Mouse (Mus musculus) gastrocnemius, postnatal 14 days (tissue): Measurements from ENCODE around the gene Tsnax. TPM values are rescaled to one million over a fixed set of nuclear protein-coding genes. Genes with fewer than 3 reads are reported as not detected.

ENCODE experiments used
- DNase-seq: peaks from one replicate; pipeline ENCODE4 v3.0.0; 2021; ENCODE audit warnings: mixed read lengths
- intact Hi-C: fragments of 180-260 bp; cut with DNase I; formaldehyde crosslinking; loops from one replicate; pipeline ENCODE4 v1.15.1; 2025; ENCODE audit warnings: low total_unique reads
- total RNA-seq, 2 experiments: library from RNA; stranded (reverse); gene quantifications; 2 replicates each; pipeline ENCODE4 v1.2.3; 2021

The Tsnax gene
- total RNA-seq, 2 experiments from 2014 or later: 64.3 to 67.1 TPM

GRCm38 (mm10) chr8:125040587-125041375, 28.0 kb downstream of the Tsnax start:
- no peak for DNase-seq
- intact Hi-C loops: no loop called here

GRCm38 (mm10) chr8:125041496-125041895, 28.7 kb downstream of the Tsnax start:
- intact Hi-C loops: no loop called here
- DNase-seq: no peak

GRCm38 (mm10) chr8:125043394-125043793, 30.6 kb downstream of the Tsnax start:
- intact Hi-C loops: no loop called here
- no peak for DNase-seq

- no peak for DNase-seq
These were observed 31.1 kb downstream of the Tsnax start for GRCm38 (mm10) chr8:125043935-125044334.

DNA sequence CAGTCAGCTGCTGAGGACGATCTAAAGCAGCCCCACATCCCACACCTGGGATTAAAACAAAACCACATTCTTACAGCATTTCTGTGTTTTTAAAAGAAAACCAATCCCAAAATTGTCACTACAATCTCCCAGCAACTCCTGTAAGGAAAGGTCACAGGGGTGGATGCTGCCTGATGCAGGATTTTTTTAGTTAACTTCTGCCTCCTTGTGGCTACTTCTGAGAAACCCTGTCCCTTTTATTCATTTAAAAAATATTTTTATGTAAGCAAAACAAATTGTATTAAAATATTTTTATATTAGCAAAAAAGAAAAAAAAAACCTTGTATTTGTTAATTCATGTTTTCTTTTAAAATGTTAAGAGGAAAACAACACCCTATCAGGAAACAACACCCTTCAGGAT, 33.0 kb downstream of the Tsnax start:
- no peak for DNase-seq
- intact Hi-C loops: no loop called here

More at GRCm38 (mm10) chr8:125043935-125044334, 31.1 kb downstream of the Tsnax start:
- intact Hi-C loops: no loop called here

GRCm38 (mm10) chr8:125049051-125049750, 36.4 kb downstream of the Tsnax start:
- intact Hi-C loops: no loop called here
- DNase-seq: peak; percentile 40

GRCm38 (mm10) chr8:125049826-125050225, 37.0 kb downstream of the Tsnax start:
- intact Hi-C loops: no loop called here
- DNase-seq: no peak

- peak; percentile 80 for DNase-seq
- intact Hi-C loops: no loop called here
These were observed 39.2 kb downstream of the Tsnax start for GRCm38 (mm10) chr8:125052026-125052425.

DNA sequence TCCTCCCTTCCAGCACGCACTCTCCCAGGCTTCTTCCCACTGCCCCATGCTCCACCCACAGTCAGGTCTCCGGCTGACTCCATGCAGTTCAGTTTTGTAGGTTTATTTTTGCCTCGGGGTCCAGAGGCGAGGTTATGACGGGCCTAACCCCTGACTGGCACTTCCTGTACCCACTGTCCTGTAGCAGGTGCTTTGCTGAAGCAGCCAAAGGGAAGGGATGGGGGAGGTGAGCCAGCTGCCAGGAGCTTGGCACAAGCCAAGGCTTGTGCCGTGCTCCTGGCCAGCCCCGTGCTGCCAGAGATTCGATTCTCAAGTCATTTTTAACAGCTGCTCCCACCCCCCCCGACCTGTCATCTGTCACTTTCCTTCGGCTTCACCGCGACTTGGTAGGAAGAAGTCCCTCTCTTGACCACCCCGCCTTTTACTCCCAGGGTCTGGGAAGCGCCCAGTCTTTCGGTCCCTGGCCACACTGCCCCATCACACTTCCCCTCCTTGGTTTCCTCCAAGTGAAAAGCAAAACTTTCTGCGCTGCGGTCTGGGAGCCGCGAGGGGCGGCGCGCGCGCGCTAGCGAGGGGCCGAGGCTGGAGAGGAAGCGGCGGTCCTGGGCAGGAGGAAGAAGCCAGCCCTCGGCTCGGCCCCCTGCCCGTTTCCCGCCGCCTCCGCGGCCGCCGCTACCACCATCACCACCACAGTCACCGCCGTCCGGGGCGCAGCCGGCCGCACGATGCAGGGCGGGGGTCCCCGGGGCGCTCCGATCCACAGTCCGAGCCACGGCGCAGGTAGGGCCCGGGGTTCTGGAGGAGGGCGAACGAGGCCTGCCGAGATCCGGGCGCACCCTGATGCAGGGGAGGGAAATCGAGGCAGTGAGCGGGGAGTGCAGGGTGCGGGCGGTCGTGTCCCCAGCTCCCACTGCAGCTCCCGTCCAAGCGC, 41.0 kb downstream of the Tsnax start, which contains the start of gene Disc1:
TSS of gene Disc1 (plus strand) at position 691 of the 931 bp plus-strand sequence.
- intact Hi-C loops: no loop called here
- peak; percentile 54 for DNase-seq

GRCm38 (mm10) chr8:125054436-125054810, 41.6 kb downstream of the Tsnax start:
- intact Hi-C loops: no loop called here
- peak; percentile 70 for DNase-seq

GRCm38 (mm10) chr8:125060904-125061303, 48.1 kb downstream of the Tsnax start:
- intact Hi-C loops: no loop called here
- no peak for DNase-seq

DNA sequence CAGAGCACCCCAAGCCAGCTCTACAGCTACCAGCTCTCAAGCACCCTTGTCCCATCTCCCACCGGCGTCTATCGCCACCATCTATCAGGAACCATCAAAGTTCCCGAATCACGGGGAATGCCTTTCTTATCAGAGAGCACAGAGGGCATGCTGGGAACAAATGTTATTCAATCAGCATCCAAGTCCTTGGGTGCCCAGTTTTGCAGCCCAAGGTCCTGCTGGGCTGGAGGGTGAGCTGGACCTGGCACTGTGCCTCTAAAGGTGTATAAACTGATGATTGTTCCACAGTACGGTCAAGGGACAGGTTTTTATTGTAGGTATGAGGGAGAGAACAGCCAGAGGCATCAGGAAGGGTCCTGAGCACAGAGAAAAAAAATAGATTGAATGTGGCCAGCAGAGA, 52.8 kb downstream of the Tsnax start:
- intact Hi-C loops: no loop called here
- no peak for DNase-seq

GRCm38 (mm10) chr8:125066913-125067595, 54.3 kb downstream of the Tsnax start:
- peak; percentile 66 for DNase-seq
- intact Hi-C loops: no loop called here

- intact Hi-C loops: no loop called here
- DNase-seq: no peak
These were observed 54.8 kb downstream of the Tsnax start for GRCm38 (mm10) chr8:125067596-125067960.

GRCm38 (mm10) chr8:125068146-125068905, 55.5 kb downstream of the Tsnax start:
- no peak for DNase-seq
- intact Hi-C loops: no loop called here

DNA sequence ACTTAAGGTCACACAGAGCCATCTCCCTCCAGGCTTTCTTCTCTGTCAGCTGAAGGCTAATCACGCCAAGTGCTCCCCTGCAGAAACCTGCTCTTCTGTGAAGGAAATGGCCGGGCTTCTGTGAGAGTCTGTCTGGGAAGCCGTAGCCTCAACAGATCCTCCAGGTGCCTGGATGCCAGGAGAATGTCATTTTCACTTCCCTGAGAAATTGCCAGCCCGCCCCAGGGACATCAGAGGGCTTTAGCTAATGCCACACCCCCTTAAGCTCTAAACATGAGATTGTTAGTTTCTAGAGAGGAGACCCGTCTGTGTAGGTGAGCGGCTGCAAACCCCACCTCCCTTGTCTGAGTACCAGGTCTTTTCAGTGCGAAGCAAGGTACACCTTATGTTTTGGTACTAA, 56.5 kb downstream of the Tsnax start:
- intact Hi-C loops: no loop called here
- no peak for DNase-seq

DNA sequence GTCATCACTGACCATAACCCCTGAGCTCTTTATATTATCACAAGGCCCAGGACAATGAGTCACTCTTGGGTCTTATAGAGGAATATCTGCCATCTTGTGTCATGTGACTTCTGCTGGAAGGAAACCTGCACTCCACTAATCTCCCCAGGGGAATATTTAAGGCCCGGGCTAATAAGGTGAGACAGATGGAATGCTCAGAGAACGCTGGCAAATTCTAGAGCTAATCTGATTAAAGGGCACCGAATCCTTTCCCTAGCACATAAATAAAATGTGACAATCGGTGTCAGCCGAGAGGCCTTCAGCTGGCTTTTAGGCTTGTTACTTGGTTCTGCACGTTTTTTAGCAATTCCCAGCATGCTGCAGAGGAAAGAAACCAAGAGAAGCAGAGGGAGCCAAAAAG, 56.9 kb downstream of the Tsnax start:
- intact Hi-C loops: no loop called here
- no peak for DNase-seq

DNA sequence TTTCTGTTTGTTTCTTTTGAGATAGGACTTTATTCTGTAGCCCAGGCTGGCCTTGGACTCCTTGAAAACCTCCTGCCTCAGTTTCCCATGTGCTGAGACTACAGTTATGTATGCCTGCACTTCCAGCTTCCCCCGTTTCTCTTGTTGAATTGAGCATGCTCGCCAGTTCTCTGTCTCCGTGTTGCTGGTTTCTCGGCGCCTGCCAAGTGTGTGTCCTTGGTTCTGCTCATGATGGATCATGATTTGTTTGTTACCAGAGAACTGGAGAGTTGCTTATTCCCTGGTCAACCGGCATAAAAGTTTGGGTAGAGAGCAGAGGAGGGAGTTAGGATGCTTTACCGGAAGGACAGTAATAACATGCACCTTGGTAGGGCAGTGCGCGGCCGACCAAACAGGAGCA, 61.3 kb downstream of the Tsnax start:
- intact Hi-C loops: no loop called here

GRCm38 (mm10) chr8:125074581-125074980, 61.8 kb downstream of the Tsnax start:
- DNase-seq: no peak
- intact Hi-C loops: no loop called here

More for the DNA sequence above, 61.3 kb downstream of the Tsnax start:
- no peak for DNase-seq
